Mouse (Mus musculus): Measurements from ENCODE around the gene Cela3a.

DNA sequence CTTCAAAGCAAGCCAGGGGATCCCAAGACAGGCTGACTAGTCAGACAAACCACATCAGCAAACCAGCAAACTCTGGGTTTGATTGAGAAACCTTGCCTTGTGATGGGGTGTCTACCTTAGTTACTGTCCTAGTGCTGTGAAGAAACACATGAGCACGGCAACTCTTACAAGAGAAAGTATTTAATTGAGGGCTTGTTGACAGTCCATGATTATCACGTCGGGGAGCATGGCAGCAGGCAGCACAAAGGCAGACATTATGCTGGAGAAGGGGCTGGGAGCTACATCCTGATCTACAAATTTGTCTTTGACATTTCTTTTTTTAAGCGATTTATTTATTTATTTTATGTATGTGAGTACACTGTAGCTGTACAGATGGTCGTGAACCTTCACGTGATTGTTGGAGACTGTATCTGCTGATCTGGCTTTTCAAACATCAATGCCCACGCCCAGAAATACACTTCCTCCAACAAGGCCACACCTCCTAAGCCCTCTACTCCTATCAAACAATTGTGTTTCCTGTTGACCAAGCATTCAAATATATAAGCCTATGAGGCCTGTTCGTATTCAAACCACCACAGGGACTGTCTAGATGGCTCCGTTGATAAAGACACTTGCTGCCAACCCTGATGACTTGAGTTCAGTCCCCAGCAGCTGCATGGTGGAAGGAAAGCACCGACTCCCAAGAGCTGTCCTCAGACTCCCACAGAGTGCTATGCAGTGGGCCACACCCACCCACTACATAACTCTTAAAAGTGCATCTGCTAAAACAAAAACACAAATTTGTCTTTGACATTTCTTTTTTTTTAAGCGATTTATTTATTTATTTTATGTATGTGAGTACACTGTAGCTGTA is 8.3 kb upstream of the Cela3a start:
- TF ChIP-seq CTCF (IDR thresholded peaks at IDR 0.05; ENCODE audit: borderline replicate concordance, insufficient read depth, low read depth, low read length) (no peak), POLR2A (IDR thresholded peaks at IDR 0.05; ENCODE audit: borderline replicate concordance, insufficient read depth, low read length) (no peak)
